Mouse (Mus musculus): ENCODE measurements at regions not wholly inside any gene's neighbourhood (a gene's known extent, or its start where the extent isn't known, plus 50 kb on each side); places are given as distances from the start of the nearest gene placed in this dataset.

DNA sequence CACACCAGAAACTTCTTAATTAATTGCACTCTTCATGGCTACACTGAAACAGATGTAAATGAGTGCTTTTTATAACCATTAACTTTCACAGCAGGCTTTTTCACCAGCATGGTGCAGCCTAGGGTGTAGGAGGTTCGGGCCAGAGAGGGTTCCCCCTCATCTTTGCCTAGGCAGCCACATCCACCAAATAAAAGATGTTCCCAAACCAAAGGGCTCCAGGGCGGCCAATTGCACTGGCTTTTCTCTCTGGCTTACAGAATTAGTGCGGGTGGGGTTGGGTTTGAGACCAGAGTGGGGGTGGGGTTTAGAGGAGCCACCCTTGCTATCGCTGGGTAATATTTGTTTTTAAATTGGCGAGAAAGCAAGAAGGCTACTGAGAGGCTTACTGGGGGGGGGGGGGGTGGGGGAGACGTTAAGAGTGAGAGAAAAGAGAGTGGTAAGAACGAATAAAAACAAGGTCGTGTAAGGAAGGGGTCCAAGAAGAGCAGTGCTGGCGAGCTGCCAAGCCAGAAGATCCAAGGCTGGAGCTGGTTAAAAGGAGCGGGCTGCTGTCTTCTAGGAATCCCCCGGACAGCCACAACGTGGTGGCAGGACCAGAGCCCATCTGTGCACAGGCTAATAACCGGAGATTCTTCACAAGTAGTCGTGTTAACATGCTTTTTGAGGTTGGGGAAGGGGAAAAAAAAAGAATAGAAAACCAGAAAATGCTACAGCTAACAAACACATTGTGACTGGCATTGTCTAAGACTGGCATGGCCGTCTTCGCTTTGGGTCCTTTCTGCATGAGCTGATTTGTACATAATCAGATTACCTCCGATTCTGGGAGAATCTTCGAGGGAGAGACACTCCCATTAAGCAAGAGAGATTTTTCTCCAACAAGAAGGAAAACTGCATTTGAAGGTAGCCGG, 134.0 kb upstream of the Pitx2 start:
- WGBS: 29% methylated on average over 19 of the region's 19 CpGs
- H3K4me1 ChIP-seq: peaks cover 8% of the 10 kb centered on the region; the same call in 1 of the 2 replicates
- no peaks in the 10 kb centered on the region for H3K27me3 ChIP-seq (ENCODE audit: insufficient read depth, poor library complexity, severe bottlenecking)
- H3K36me3 ChIP-seq: no peaks in the 10 kb centered on the region
- H3K4me3 ChIP-seq: peak overlapping the region; percentile 46
- H3K27ac ChIP-seq: no peak overlapping the region; the same call in 1 of the 2 replicates
- no peaks in the 10 kb centered on the region for H3K9me3 ChIP-seq
- no peak for DNase-seq (ENCODE audit: low spot score)

DNA sequence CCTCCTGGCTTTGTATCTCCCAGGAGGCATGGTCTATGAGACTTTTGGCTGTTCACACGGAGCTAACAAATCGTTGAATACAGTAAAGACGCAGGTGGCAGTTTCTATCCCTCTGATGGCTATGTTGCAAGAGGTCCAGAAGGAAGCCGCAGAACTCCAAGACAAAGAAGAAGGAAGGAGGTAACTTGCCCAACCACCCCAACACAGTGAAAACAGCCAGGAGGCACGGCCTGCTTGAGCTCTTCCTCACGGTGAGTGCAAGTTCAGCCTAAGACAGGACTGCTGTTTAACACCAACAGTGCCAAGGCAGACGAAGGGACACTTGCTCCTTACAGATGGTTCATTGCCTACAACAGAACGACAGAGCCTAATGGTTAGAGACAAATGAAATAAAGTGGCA, 130.0 kb upstream of the Pitx2 start:
- no peaks in the 10 kb centered on the region for H3K27me3 ChIP-seq (ENCODE audit: insufficient read depth, poor library complexity, severe bottlenecking)
- no peak overlapping the region for H3K4me3 ChIP-seq
- no peak overlapping the region for H3K27ac ChIP-seq
- no peaks in the 10 kb centered on the region for H3K36me3 ChIP-seq
- H3K9me3 ChIP-seq: no peaks in the 10 kb centered on the region
- H3K4me1 ChIP-seq: peaks cover 10% of the 10 kb centered on the region; the same call in 1 of the 2 replicates
- no peak for DNase-seq (ENCODE audit: low spot score)
- WGBS: 78% methylated on average over 8 of the region's 8 CpGs

DNA sequence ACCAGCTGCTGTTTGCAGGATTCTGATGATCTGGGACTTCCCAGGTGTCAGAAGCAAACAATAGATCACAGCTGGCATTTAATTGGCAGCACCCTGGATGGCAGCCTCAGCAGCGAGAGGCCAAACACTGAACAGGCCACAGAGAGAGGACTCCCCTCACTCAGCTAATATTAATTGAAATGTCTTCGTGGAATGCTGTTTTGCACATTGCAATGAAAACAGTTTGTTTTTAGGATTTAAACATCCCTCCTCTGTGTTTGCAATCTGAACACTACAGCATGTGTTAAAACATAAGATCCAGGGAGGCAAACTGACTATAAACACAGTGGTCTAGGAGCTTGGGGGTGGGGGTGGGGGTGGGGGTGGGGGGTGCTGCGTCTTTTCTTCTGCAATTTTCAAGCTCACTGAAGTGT, 129.2 kb upstream of the Pitx2 start:
- Histone ChIP-seq H3K36me3 (no peaks in the 10 kb centered on the region), H3K27me3 (ENCODE audit: insufficient read depth, poor library complexity, severe bottlenecking) (no peaks in the 10 kb centered on the region), H3K4me1 (peaks cover 10% of the 10 kb centered on the region; the same call in 1 of the 2 replicates), H3K4me3 (no peak overlapping the region), H3K9me3 (no peaks in the 10 kb centered on the region), H3K27ac (no peak overlapping the region)
- WGBS: 18% methylated on average over 3 of the region's 3 CpGs
- no peak for DNase-seq (ENCODE audit: low spot score)

DNA sequence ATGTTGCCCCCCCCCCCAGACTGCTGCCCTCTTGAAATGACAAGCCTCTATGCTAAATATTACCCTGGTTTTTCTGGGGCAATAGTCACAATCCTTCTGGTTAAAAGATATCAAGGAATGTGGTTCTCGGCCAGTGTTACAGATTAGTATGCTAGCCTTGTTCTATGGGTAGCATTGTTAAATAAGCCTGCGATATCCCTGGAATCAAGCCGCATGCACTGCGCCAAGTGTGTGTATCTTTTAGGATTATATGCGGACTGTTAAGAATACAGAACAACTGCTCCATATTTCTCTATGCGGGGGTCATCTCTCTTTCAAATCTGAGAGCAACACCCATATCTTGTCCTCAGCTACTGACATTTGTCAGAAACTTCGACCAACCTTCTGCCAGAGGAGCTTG, 128.7 kb upstream of the Pitx2 start:
- H3K4me3 ChIP-seq: no peak overlapping the region
- no peaks in the 10 kb centered on the region for H3K36me3 ChIP-seq
- H3K9me3 ChIP-seq: no peaks in the 10 kb centered on the region
- H3K27me3 ChIP-seq (ENCODE audit: insufficient read depth, poor library complexity, severe bottlenecking): no peaks in the 10 kb centered on the region
- peaks cover 10% of the 10 kb centered on the region; the same call in 1 of the 2 replicates for H3K4me1 ChIP-seq
- H3K27ac ChIP-seq: no peak overlapping the region
- DNase-seq (ENCODE audit: low spot score): no peak
- 60% methylated on average over 7 of the region's 7 CpGs for WGBS

DNA sequence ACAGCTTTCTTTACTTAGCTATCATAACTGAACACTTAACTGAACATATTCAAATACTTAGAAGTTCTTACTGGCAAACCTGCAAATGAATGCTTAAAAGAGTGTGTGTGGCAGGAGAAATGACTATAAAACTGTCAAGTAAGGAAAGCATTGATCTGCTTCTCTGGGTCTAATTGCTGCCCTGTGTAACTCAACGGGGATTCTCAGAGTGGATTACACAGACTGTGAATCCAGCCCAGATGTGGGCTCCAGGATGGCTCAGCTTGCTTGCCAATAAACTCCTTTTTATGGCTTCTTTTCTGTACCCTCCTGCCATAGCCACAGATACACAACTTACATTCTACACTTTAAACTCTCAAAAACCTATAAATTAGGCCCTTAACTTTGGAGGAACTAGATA, 123.3 kb upstream of the Pitx2 start:
- H3K4me1 ChIP-seq: no peaks in the 10 kb centered on the region
- H3K4me3 ChIP-seq: no peak overlapping the region
- H3K27me3 ChIP-seq (ENCODE audit: insufficient read depth, poor library complexity, severe bottlenecking): no peaks in the 10 kb centered on the region
- no peak overlapping the region for H3K27ac ChIP-seq
- H3K36me3 ChIP-seq: no peaks in the 10 kb centered on the region
- no peak for DNase-seq (ENCODE audit: low spot score)
- no peaks in the 10 kb centered on the region for H3K9me3 ChIP-seq
- WGBS: 53% methylated on average over 1 of the region's 1 CpGs

DNA sequence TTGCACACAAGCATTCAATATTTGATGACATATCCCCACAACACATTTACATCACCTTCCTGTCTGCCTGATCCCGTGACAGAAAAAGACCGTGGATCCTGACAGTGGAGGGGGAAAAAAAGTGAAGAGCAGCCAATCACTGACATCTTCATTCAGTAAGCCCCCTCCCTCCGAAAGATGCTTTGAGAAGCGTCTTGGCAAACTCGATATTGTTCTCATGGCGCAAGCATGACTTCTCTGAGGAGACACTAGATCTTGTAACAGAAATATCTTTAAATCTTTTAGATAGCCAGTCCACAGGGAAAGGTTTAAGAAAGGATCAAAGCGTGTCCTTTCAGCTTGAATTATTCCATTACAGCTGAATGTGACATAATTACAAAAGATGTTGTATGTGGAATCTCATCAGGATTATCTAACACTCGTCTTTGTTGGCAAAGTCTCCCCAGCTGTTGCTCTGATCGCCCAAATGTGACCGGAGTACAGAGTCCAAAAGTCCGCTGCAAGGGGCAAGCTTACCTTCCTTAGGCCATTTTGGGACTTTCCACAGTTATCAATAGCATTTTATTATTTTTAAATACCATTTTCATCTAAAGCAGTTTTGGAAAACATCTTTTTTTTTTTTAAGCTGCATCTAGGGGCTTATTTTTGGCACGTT, 95.8 kb upstream of the Pitx2 start:
- DNase-seq (ENCODE audit: low spot score): no peak
- H3K27me3 ChIP-seq (ENCODE audit: insufficient read depth, poor library complexity, severe bottlenecking): no peaks in the 10 kb centered on the region
- no peaks in the 10 kb centered on the region for H3K36me3 ChIP-seq
- no peaks in the 10 kb centered on the region for H3K9me3 ChIP-seq
- 85% methylated on average over 12 of the region's 12 CpGs for WGBS
- H3K27ac ChIP-seq: no peak overlapping the region
- no peaks in the 10 kb centered on the region for H3K4me1 ChIP-seq
- no peak overlapping the region for H3K4me3 ChIP-seq

DNA sequence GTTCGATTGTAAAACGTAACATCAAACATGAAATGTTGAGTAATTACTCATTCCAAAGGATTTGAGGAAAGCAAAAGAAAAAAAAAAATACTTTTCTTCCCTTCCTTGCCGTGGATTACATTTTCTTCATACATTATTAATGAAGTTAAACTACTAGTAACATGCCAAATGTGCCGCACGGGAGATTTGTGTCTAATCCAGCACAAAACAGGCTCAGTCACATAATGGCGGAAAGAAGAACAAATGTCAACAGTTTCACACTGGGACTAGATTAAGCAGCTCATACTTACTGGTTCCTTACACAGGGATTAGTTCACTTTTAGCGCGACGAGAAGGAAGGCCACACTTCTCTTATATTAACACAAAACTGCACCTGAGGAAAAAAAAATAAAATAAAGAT, 94.9 kb upstream of the Pitx2 start:
- no peak for DNase-seq (ENCODE audit: low spot score)

DNA sequence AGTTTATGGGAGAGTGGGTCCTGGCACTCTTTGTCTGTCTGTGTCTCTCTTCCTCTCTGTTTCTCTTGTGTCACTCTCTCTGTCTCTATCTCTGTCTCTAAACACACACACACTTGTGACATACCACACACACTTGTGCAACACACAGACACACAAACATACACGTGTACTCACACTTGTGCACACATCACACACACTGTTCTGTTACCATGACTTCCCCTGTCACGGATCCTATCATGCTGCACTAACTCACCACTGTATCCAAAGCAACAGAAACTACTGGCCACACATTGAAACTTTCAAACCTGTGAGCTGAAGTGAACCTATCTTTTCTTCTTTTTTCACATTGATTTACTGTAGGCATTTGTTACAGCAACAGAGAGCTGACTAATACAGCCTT, 93.5 kb upstream of the Pitx2 start:
- Histone ChIP-seq H3K9me3 (no peaks in the 10 kb centered on the region), H3K27me3 (ENCODE audit: insufficient read depth, poor library complexity, severe bottlenecking) (no peaks in the 10 kb centered on the region), H3K4me1 (no peaks in the 10 kb centered on the region), H3K36me3 (no peaks in the 10 kb centered on the region), H3K4me3 (no peak overlapping the region), H3K27ac (no peak overlapping the region)
- 83% methylated on average over 2 of the region's 2 CpGs for WGBS
- no peak for DNase-seq (ENCODE audit: low spot score)

More for the DNA sequence above, 94.9 kb upstream of the Pitx2 start:
- no peaks in the 10 kb centered on the region for H3K27me3 ChIP-seq (ENCODE audit: insufficient read depth, poor library complexity, severe bottlenecking)
- no peak overlapping the region for H3K27ac ChIP-seq
- 87% methylated on average over 9 of the region's 9 CpGs for WGBS
- no peak overlapping the region for H3K4me3 ChIP-seq
- no peaks in the 10 kb centered on the region for H3K4me1 ChIP-seq
- no peaks in the 10 kb centered on the region for H3K9me3 ChIP-seq
- no peaks in the 10 kb centered on the region for H3K36me3 ChIP-seq

DNA sequence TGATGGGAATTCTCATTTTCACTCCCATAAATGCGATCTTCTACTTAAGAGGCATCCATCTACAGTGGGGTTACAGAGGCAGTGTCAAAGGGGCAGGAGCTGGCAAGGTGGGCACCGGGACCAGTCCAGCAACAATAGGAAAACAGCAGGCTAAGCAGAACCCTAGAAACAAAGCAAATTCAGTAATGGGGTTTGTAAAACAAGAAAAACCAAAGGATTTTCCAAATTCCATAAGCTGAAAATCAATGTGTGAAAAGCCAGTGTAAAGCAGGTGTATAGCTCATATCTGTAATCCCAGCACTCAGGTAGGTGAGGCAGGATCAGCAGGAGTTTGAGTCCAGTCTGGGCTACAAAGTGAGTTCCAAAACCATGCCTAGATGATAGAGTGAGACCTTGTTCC, 69.2 kb upstream of the Pitx2 start:
- Histone ChIP-seq H3K4me1 (no peaks in the 10 kb centered on the region), H3K27me3 (ENCODE audit: insufficient read depth, poor library complexity, severe bottlenecking) (no peaks in the 10 kb centered on the region), H3K36me3 (no peaks in the 10 kb centered on the region), H3K9me3 (no peaks in the 10 kb centered on the region), H3K4me3 (no peak overlapping the region), H3K27ac (no peak overlapping the region)
- 85% methylated on average over 2 of the region's 2 CpGs for WGBS
- DNase-seq (ENCODE audit: low spot score): no peak

DNA sequence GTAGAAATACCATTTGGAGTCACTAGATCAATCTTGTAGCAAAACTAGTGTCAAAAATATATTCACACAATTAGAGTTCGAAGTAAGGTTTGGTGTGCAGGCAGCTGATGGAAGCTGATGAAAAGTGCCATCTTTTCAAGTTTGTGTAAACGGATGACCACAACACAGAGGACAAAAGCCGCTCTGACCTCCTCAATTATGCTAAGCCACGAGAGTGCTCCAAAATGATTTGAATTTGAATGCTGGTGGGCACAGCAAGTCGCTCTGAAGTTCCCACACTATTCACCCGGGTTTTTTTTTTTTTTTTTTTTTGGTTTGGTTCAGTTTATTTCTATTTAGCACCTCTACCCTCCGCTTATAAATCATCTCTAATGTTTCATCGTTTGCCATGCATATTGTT, 68.5 kb upstream of the Pitx2 start:
- no peaks in the 10 kb centered on the region for H3K27me3 ChIP-seq (ENCODE audit: insufficient read depth, poor library complexity, severe bottlenecking)
- WGBS: 68% methylated on average over 8 of the region's 8 CpGs
- no peak overlapping the region for H3K27ac ChIP-seq
- H3K36me3 ChIP-seq: no peaks in the 10 kb centered on the region
- no peak for DNase-seq (ENCODE audit: low spot score)
- no peak overlapping the region for H3K4me3 ChIP-seq
- no peaks in the 10 kb centered on the region for H3K4me1 ChIP-seq
- H3K9me3 ChIP-seq: no peaks in the 10 kb centered on the region

DNA sequence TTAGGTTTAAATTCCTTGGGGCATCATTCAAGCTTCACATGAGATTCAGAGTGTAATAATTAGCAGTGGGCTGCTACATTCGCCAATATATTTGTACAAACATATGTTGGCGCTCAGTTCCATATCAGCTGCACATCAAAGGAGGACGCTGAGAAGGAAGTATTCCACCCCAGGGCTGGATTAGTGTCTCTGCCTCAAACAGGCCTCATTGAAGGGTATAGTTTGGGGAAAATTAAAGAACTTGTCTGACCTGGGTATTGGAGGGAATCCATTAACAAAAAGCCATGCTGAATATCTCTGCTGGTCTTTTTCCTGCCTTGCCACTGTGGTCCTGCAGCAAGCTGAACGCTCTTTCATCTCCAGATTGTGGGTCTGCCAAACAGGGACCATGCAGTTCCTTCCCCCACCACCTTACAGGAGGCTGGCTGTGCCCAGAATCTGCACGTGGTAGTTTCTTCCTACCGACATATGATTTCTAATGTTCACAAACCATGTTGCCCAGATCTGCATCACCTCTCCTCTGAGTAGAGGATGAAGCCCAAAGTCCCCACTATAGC, 67.7 kb upstream of the Pitx2 start:
- Histone ChIP-seq H3K27me3 (ENCODE audit: insufficient read depth, poor library complexity, severe bottlenecking) (no peaks in the 10 kb centered on the region), H3K27ac (no peak overlapping the region), H3K4me3 (no peak overlapping the region), H3K9me3 (no peaks in the 10 kb centered on the region), H3K4me1 (no peaks in the 10 kb centered on the region), H3K36me3 (no peaks in the 10 kb centered on the region)
- no peak for DNase-seq (ENCODE audit: low spot score)
- 61% methylated on average over 6 of the region's 6 CpGs for WGBS

All from heart, embryonic 10.5 days (tissue).